Mouse (Mus musculus): ENCODE measurements around the gene Fcer1g.

- no peak for TF ChIP-seq POLR2A (IDR thresholded peaks at IDR 0.05; ENCODE audit: extremely low read depth, insufficient read depth, low read length)
- no peak for TF ChIP-seq CTCF (IDR thresholded peaks at IDR 0.05; ENCODE audit: extremely low read depth, insufficient read depth, low read length)
These were observed 49.3 kb upstream of the Fcer1g start for GRCm38 (mm10) chr1:171283188-171284160.

All from cortical plate, adult 2 months (tissue).